Mouse (Mus musculus): Measurements from ENCODE around the gene Abtb1.
A peak's percentile ranks its signal among the peaks of the same experiment; 100 is the strongest.

Gene Abtb1

GRCm38 (mm10) chr6:88830112-88830702, 11.6 kb downstream of the Abtb1 start:
- DNase-seq (ENCODE audit: low spot score in 2 of 2) = no peak

- no peak for DNase-seq (ENCODE audit: low spot score in 2 of 2)
Observed at GRCm38 (mm10) chr6:88829579-88829978, 12.2 kb downstream of the Abtb1 start.

GRCm38 (mm10) chr6:88828206-88829009, 13.4 kb downstream of the Abtb1 start:
- no peak for DNase-seq (ENCODE audit: low spot score in 2 of 2)

- peak in 1 of 2 experiments; percentile 20 for DNase-seq (ENCODE audit: low spot score in 2 of 2)
Observed at GRCm38 (mm10) chr6:88827395-88828205, 14.2 kb downstream of the Abtb1 start.

GRCm38 (mm10) chr6:88826965-88827364, 14.8 kb downstream of the Abtb1 start:
- DNase-seq (ENCODE audit: low spot score in 2 of 2) = peak in 1 of 2 experiments; percentile 22

GRCm38 (mm10) chr6:88826545-88826944, 15.2 kb downstream of the Abtb1 start:
- peak in 1 of 2 experiments; percentile 74 for DNase-seq (ENCODE audit: low spot score in 2 of 2)

GRCm38 (mm10) chr6:88826088-88826487, 15.7 kb downstream of the Abtb1 start:
- DNase-seq (ENCODE audit: low spot score in 2 of 2) = no peak

GRCm38 (mm10) chr6:88824183-88824582, 17.6 kb downstream of the Abtb1 start:
- no peak for DNase-seq (ENCODE audit: low spot score in 2 of 2)

- peak in 1 of 2 experiments; percentile 52 for DNase-seq (ENCODE audit: low spot score in 2 of 2)
Observed at GRCm38 (mm10) chr6:88821901-88822300, 19.9 kb downstream of the Abtb1 start.

- no peak for DNase-seq (ENCODE audit: low spot score in 2 of 2)
Observed at GRCm38 (mm10) chr6:88821294-88821693, 20.5 kb downstream of the Abtb1 start.

- no peak for DNase-seq (ENCODE audit: low spot score in 2 of 2)
Observed at GRCm38 (mm10) chr6:88820853-88821252, 20.9 kb downstream of the Abtb1 start.

GRCm38 (mm10) chr6:88816913-88817312, 24.9 kb downstream of the Abtb1 start:
- DNase-seq (ENCODE audit: low spot score in 2 of 2) = no peak

GRCm38 (mm10) chr6:88815489-88815888, 26.3 kb downstream of the Abtb1 start:
- DNase-seq (ENCODE audit: low spot score in 2 of 2) = no peak

GRCm38 (mm10) chr6:88815036-88815435, 26.7 kb downstream of the Abtb1 start:
- DNase-seq (ENCODE audit: low spot score in 2 of 2) = no peak

- DNase-seq (ENCODE audit: low spot score in 2 of 2) = no peak
Observed at GRCm38 (mm10) chr6:88813832-88814231, 28.0 kb downstream of the Abtb1 start.

- DNase-seq (ENCODE audit: low spot score in 2 of 2) = peak in 1 of 2 experiments; percentile 60
Observed at GRCm38 (mm10) chr6:88812886-88813285, 28.9 kb downstream of the Abtb1 start.

GRCm38 (mm10) chr6:88811880-88812400, 29.8 kb downstream of the Abtb1 start:
- no peak for DNase-seq (ENCODE audit: low spot score in 2 of 2)

- no peak for DNase-seq (ENCODE audit: low spot score in 2 of 2)
Observed at GRCm38 (mm10) chr6:88811396-88811795, 30.4 kb downstream of the Abtb1 start.

GRCm38 (mm10) chr6:88810291-88810690, 31.5 kb downstream of the Abtb1 start:
- no peak for DNase-seq (ENCODE audit: low spot score in 2 of 2)

- DNase-seq (ENCODE audit: low spot score in 2 of 2) = no peak
Observed at GRCm38 (mm10) chr6:88809091-88810037, 32.4 kb downstream of the Abtb1 start.

Measured in spleen, postnatal 10 days (tissue).